In genomic region chr13:41345306-41345705, GRCm38 (mm10) we compare ENCODE assay signal across 12 mouse cellular contexts.
A peak's percentile ranks its signal among the peaks of the same experiment; 100 is the strongest.
DNase-seq lines count a peak whose midpoint lies in the region; ATAC-seq and TF ChIP-seq lines count a peak whose summit lies in the region.
"Had no signal": no experiment of that assay in that cellular context is flagged by ENCODE, and none has a peak within 500 bp of the region (broad histone marks: within the 10 kb centered on the region; RNA-seq: fewer than 3 reads in every experiment).

No protein-coding gene starts in this region.

- H3K27me3 ChIP-seq in forebrain, embryonic 14.5 days (replicated peaks; ENCODE audit: control insufficient read depth, insufficient read depth, low read length) = no peaks in the 10 kb centered on the region
- no peaks in the 10 kb centered on the region for H3K27me3 ChIP-seq in forebrain, embryonic 10.5 days (ENCODE audit: poor library complexity, severe bottlenecking)
- no peaks in the 10 kb centered on the region for H3K27me3 ChIP-seq in neural tube, embryonic 13.5 days
- H3K27me3 ChIP-seq in stomach, postnatal 0 days (ENCODE audit: control insufficient read depth, insufficient read depth, low read length) = no peaks in the 10 kb centered on the region
- H3K27me3 ChIP-seq: midbrain, embryonic 13.5 days had no signal

- no peak overlapping the region for H3K4me2 ChIP-seq in forebrain, embryonic 14.5 days (ENCODE audit: low read length)
- no peak overlapping the region for H3K4me2 ChIP-seq in neural tube, embryonic 13.5 days
- no peak overlapping the region for H3K4me2 ChIP-seq in stomach, postnatal 0 days (replicated peaks; ENCODE audit: low read depth)
- H3K4me2 ChIP-seq: midbrain, embryonic 13.5 days had no signal

- 0 out of 2 replicates have a peak, but pooled peaks cover 2% of the 10 kb centered on the region for H3K4me1 ChIP-seq in forebrain, embryonic 14.5 days (ENCODE audit: control insufficient read depth, insufficient read depth, low read length)
- peaks cover 36% of the 10 kb centered on the region for H3K4me1 ChIP-seq in forebrain, embryonic 10.5 days
- peaks cover 16% of the 10 kb centered on the region for H3K4me1 ChIP-seq in neural tube, embryonic 13.5 days (replicated peaks)
- H3K4me1 ChIP-seq in stomach, postnatal 0 days (replicated peaks; ENCODE audit: control insufficient read depth, insufficient read depth) = peaks cover 5% of the 10 kb centered on the region; the same call in 1 of the 2 replicates

- 48% methylated on average over 6 of the region's 6 CpGs for WGBS in forebrain, embryonic 14.5 days
- WGBS in forebrain, embryonic 10.5 days = 58% methylated on average over 6 of the region's 6 CpGs
- WGBS in neural tube, embryonic 13.5 days = 42% methylated on average over 6 of the region's 6 CpGs
- WGBS in stomach, postnatal 0 days = 52% methylated on average over 6 of the region's 6 CpGs

- no peaks in the 10 kb centered on the region for H3K9me3 ChIP-seq in forebrain, embryonic 14.5 days (replicated peaks; ENCODE audit: control insufficient read depth, low read length)
- H3K9me3 ChIP-seq in forebrain, embryonic 10.5 days = no peaks in the 10 kb centered on the region
- no peaks in the 10 kb centered on the region for H3K9me3 ChIP-seq in neural tube, embryonic 13.5 days
- no peaks in the 10 kb centered on the region for H3K9me3 ChIP-seq in stomach, postnatal 0 days (ENCODE audit: control insufficient read depth, low read length)
- H3K9me3 ChIP-seq: midbrain, embryonic 13.5 days had no signal

- peak; percentile 43 for ATAC-seq in forebrain, embryonic 14.5 days
- no peak for ATAC-seq in neural tube, embryonic 13.5 days (ENCODE audit: low read depth)
- ATAC-seq in stomach, postnatal 0 days (ENCODE audit: low FRiP score, low TSS enrichment) = peak; percentile 24; the same call in 1 of the 2 replicates
- ATAC-seq: midbrain, embryonic 13.5 days had no signal

- TF ChIP-seq CTCF in stomach, postnatal 0 days (IDR thresholded peaks at IDR 0.05; ENCODE audit: low read depth) = no peak

- intact Hi-C loops in gastrocnemius, postnatal 36 days (cut with DNase I) = no loop called here

- no peak overlapping the region for H3K9ac ChIP-seq in forebrain, embryonic 14.5 days (ENCODE audit: low read length)
- no peak overlapping the region for H3K9ac ChIP-seq in neural tube, embryonic 13.5 days
- H3K9ac ChIP-seq in stomach, postnatal 0 days (ENCODE audit: low read length) = no peak overlapping the region
- H3K9ac ChIP-seq: midbrain, embryonic 13.5 days had no signal

- H3K27ac ChIP-seq in forebrain, embryonic 14.5 days (ENCODE audit: low read depth, low read length) = 0 out of 2 replicates have a peak overlapping the region, but pooled peaks have one; percentile 9
- no peak overlapping the region for H3K27ac ChIP-seq in forebrain, embryonic 10.5 days
- 0 out of 2 replicates have a peak overlapping the region, but pooled peaks have one; percentile 7 for H3K27ac ChIP-seq in neural tube, embryonic 13.5 days (replicated peaks)
- H3K27ac ChIP-seq in stomach, postnatal 0 days (replicated peaks) = peak overlapping the region; percentile 40
- H3K27ac ChIP-seq: midbrain, embryonic 13.5 days had no signal

- DNase-seq in forebrain, embryonic 14.5 days (ENCODE audit: low spot score) = no peak
- no peak for DNase-seq in forebrain, embryonic 10.5 days (ENCODE audit: extremely low spot score, low spot score)
- no peak for DNase-seq in neural tube, embryonic 10.5 days (ENCODE audit: extremely low spot score, low spot score)
- peak; percentile 39 for DNase-seq in kidney, postnatal 10 days
- peak; percentile 42 for DNase-seq in stomach, postnatal 0 days (ENCODE audit: low spot score)
- DNase-seq in cerebellum, adult 9-10 months = no peak
- DNase-seq in gastrocnemius, postnatal 36 days = no peak
- DNase-seq: adrenal gland, postnatal 25 days; cerebellum, postnatal 10 days; thymus, adult 18-20 months had no signal

- no peak for TF ChIP-seq EP300 in stomach, postnatal 0 days (optimal IDR thresholded peaks at IDR 0.05)

- no peak overlapping the region for H3K4me3 ChIP-seq in forebrain, embryonic 14.5 days (ENCODE audit: low read depth, low read length)
- no peak overlapping the region for H3K4me3 ChIP-seq in forebrain, embryonic 10.5 days
- H3K4me3 ChIP-seq in neural tube, embryonic 13.5 days = no peak overlapping the region
- H3K4me3 ChIP-seq in stomach, postnatal 0 days (ENCODE audit: low read depth, low read length) = no peak overlapping the region
- H3K4me3 ChIP-seq: midbrain, embryonic 13.5 days had no signal

- no peaks in the 10 kb centered on the region for H3K36me3 ChIP-seq in forebrain, embryonic 14.5 days (ENCODE audit: control insufficient read depth, insufficient read depth, low read length)
- peaks cover 43% of the 10 kb centered on the region for H3K36me3 ChIP-seq in forebrain, embryonic 10.5 days (replicated peaks)
- H3K36me3 ChIP-seq in neural tube, embryonic 13.5 days = no peaks in the 10 kb centered on the region
- H3K36me3 ChIP-seq in stomach, postnatal 0 days (ENCODE audit: control insufficient read depth, insufficient read depth, low read length) = no peaks in the 10 kb centered on the region
- H3K36me3 ChIP-seq: midbrain, embryonic 13.5 days had no signal

Comparison
In these comparisons a context has a peak if more than half of its experiments do, and no peak if none do; other contexts are left out.
1. DNase-seq: peak in kidney, postnatal 10 days (single experiment) and stomach, postnatal 0 days (single experiment); none in forebrain, embryonic 14.5 days (single experiment), forebrain, embryonic 10.5 days (single experiment), neural tube, embryonic 10.5 days (single experiment), cerebellum, adult 9-10 months (single experiment) and gastrocnemius, postnatal 36 days (0 of 2).